Mouse (Mus musculus): ENCODE measurements around the gene Mtfmt. TPM values are rescaled to one million over a fixed set of nuclear protein-coding genes. Genes with fewer than 3 reads are reported as not detected.

The Mtfmt gene
- polyA plus RNA-seq, 1 experiment from 2014 or later, result 23.7 TPM

- Histone ChIP-seq H3K9ac (no peak overlapping the region), H3K4me2 (replicated peaks) (no peak overlapping the region), H3K9me3 (ENCODE audit: control insufficient read depth, low read length) (no peaks in the 10 kb centered on the region), H3K36me3 (replicated peaks; ENCODE audit: control insufficient read depth, insufficient read depth) (peaks cover 84% of the 10 kb centered on the region), H3K4me1 (replicated peaks; ENCODE audit: control insufficient read depth, insufficient read depth, low read length) (no peaks in the 10 kb centered on the region), H3K4me3 (replicated peaks; ENCODE audit: low read length) (no peak overlapping the region), H3K27me3 (ENCODE audit: control insufficient read depth, insufficient read depth, low read length) (no peaks in the 10 kb centered on the region), H3K27ac (no peak overlapping the region)
- DNase-seq (ENCODE audit: low spot score), result no peak
- 93% methylated on average over 4 of the region's 4 CpGs for WGBS
- ATAC-seq (ENCODE audit: low FRiP score), result no peak
Observed at GRCm38 (mm10) chr9:65472769-65473168, 37.2 kb downstream of the Mtfmt start.

GRCm38 (mm10) chr9:65479158-65479557 is 43.6 kb downstream of the Mtfmt start:
- ATAC-seq (ENCODE audit: low FRiP score), result no peak
- H3K4me3 ChIP-seq (replicated peaks; ENCODE audit: low read length), result no peak overlapping the region
- H3K9ac ChIP-seq, result no peak overlapping the region
- H3K4me2 ChIP-seq (replicated peaks), result no peak overlapping the region
- no peaks in the 10 kb centered on the region for H3K9me3 ChIP-seq (ENCODE audit: control insufficient read depth, low read length)
- WGBS, result 89% methylated on average over 8 of the region's 8 CpGs
- H3K27ac ChIP-seq, result no peak overlapping the region
- no peak for DNase-seq (ENCODE audit: low spot score)
- H3K36me3 ChIP-seq (replicated peaks; ENCODE audit: control insufficient read depth, insufficient read depth), result peaks cover 95% of the 10 kb centered on the region
- H3K4me1 ChIP-seq (replicated peaks; ENCODE audit: control insufficient read depth, insufficient read depth, low read length), result no peaks in the 10 kb centered on the region
- H3K27me3 ChIP-seq (ENCODE audit: control insufficient read depth, insufficient read depth, low read length), result no peaks in the 10 kb centered on the region

DNA sequence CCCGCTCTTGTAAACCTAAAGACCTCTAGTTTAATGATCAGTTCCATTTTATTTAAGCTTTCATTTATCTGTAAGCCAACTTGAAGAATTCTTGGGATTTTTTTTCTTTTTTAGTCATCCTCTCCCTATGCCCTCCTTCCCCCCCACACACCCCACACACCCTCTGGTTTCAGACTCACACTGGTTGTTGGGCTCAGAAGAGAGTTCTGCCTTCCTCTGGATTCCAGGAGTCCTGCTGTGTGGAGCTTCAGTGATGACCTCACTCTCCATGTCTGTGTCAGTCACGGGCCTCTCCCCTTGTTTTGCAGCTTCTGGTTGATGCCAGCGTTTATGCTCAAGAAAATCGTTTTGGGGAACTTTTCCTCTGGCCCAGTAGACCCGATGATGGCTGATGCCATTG is 44.5 kb downstream of the Mtfmt start:
- H3K27me3 ChIP-seq (ENCODE audit: control insufficient read depth, insufficient read depth, low read length), result no peaks in the 10 kb centered on the region
- ATAC-seq (ENCODE audit: low FRiP score) (no peak), DNase-seq (ENCODE audit: low spot score) (no peak)
- peaks cover 96% of the 10 kb centered on the region for H3K36me3 ChIP-seq (replicated peaks; ENCODE audit: control insufficient read depth, insufficient read depth)
- H3K4me1 ChIP-seq (replicated peaks; ENCODE audit: control insufficient read depth, insufficient read depth, low read length), result no peaks in the 10 kb centered on the region
- H3K4me3 ChIP-seq (replicated peaks; ENCODE audit: low read length), result no peak overlapping the region
- H3K9ac ChIP-seq, result no peak overlapping the region
- H3K27ac ChIP-seq, result no peak overlapping the region
- H3K9me3 ChIP-seq (ENCODE audit: control insufficient read depth, low read length), result no peaks in the 10 kb centered on the region
- WGBS, result 88% methylated on average over 5 of the region's 5 CpGs
- no peak overlapping the region for H3K4me2 ChIP-seq (replicated peaks)

- Histone ChIP-seq H3K27ac (no peak overlapping the region), H3K27me3 (ENCODE audit: control insufficient read depth, insufficient read depth, low read length) (no peaks in the 10 kb centered on the region), H3K4me2 (replicated peaks) (no peak overlapping the region), H3K9me3 (ENCODE audit: control insufficient read depth, low read length) (no peaks in the 10 kb centered on the region), H3K9ac (no peak overlapping the region), H3K4me1 (replicated peaks; ENCODE audit: control insufficient read depth, insufficient read depth, low read length) (no peaks in the 10 kb centered on the region), H3K4me3 (replicated peaks; ENCODE audit: low read length) (no peak overlapping the region), H3K36me3 (replicated peaks; ENCODE audit: control insufficient read depth, insufficient read depth) (peaks cover 28% of the 10 kb centered on the region)
- ATAC-seq (ENCODE audit: low FRiP score) (no peak), DNase-seq (ENCODE audit: low spot score) (no peak)
- WGBS, result 88% methylated on average over 3 of the region's 3 CpGs
Observed at GRCm38 (mm10) chr9:65491476-65491875, 55.9 kb downstream of the Mtfmt start.

DNA sequence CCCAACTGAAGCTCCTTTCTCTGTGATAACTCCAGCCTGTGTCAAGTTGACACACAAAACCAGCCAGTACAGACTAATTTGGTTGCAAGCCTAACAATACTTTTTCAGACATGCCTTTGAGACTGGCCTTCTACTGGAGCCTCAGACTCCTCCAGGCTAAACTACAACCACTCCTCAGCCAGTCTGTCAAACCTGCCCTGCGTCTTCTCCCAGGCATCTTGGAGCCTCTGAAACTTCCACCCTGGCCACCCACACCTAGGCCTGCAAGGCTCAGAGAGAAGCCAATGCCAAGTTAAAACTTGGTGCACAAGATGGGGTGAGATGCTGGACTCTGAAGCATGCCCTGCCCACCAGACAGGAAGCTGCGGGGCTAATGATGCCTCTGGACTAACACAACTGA is 56.8 kb downstream of the Mtfmt start:
- Histone ChIP-seq H3K9ac (no peak overlapping the region), H3K27ac (no peak overlapping the region), H3K36me3 (replicated peaks; ENCODE audit: control insufficient read depth, insufficient read depth) (peaks cover 19% of the 10 kb centered on the region), H3K4me3 (replicated peaks; ENCODE audit: low read length) (no peak overlapping the region), H3K27me3 (ENCODE audit: control insufficient read depth, insufficient read depth, low read length) (no peaks in the 10 kb centered on the region), H3K9me3 (ENCODE audit: control insufficient read depth, low read length) (no peaks in the 10 kb centered on the region), H3K4me2 (replicated peaks) (no peak overlapping the region), H3K4me1 (replicated peaks; ENCODE audit: control insufficient read depth, insufficient read depth, low read length) (no peaks in the 10 kb centered on the region)
- WGBS, result 93% methylated on average over 2 of the region's 2 CpGs
- DNase-seq (ENCODE audit: low spot score) (no peak), ATAC-seq (ENCODE audit: low FRiP score) (no peak)

- H3K27ac ChIP-seq, result no peak overlapping the region
- no peak overlapping the region for H3K4me2 ChIP-seq (replicated peaks)
- ATAC-seq (ENCODE audit: low FRiP score), result no peak
- peaks cover 14% of the 10 kb centered on the region for H3K36me3 ChIP-seq (replicated peaks; ENCODE audit: control insufficient read depth, insufficient read depth)
- H3K27me3 ChIP-seq (ENCODE audit: control insufficient read depth, insufficient read depth, low read length), result no peaks in the 10 kb centered on the region
- no peaks in the 10 kb centered on the region for H3K4me1 ChIP-seq (replicated peaks; ENCODE audit: control insufficient read depth, insufficient read depth, low read length)
- no peak overlapping the region for H3K9ac ChIP-seq
- no peaks in the 10 kb centered on the region for H3K9me3 ChIP-seq (ENCODE audit: control insufficient read depth, low read length)
- 94% methylated on average over 4 of the region's 4 CpGs for WGBS
- H3K4me3 ChIP-seq (replicated peaks; ENCODE audit: low read length), result no peak overlapping the region
- DNase-seq (ENCODE audit: low spot score), result no peak
Observed at GRCm38 (mm10) chr9:65492851-65493250, 57.3 kb downstream of the Mtfmt start.

DNA sequence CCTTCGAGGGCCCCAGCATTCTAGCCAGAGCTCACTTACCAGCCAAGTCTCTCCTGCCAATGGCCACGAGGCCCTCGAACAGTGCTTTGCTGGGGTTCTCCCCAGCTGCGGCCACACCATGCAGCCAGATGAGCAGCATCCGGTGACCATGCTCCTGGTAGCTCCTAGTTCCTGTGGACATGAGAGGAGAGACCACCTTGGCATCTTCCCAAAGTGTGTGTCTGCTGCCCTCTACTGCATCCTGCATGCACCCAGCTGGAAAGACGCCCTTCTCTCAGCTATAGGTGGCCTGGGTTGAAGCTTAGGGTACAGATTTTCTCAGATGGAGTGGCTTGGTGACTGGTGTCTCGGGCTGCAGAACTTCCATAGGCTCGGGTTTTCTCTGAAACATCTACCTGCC is 66.6 kb downstream of the Mtfmt start:
- no peaks in the 10 kb centered on the region for H3K27me3 ChIP-seq (ENCODE audit: control insufficient read depth, insufficient read depth, low read length)

More for the DNA sequence above, 66.6 kb downstream of the Mtfmt start:
- Histone ChIP-seq H3K9ac (no peak overlapping the region), H3K4me3 (replicated peaks; ENCODE audit: low read length) (no peak overlapping the region), H3K4me1 (replicated peaks; ENCODE audit: control insufficient read depth, insufficient read depth, low read length) (no peaks in the 10 kb centered on the region), H3K36me3 (replicated peaks; ENCODE audit: control insufficient read depth, insufficient read depth) (no peaks in the 10 kb centered on the region), H3K9me3 (ENCODE audit: control insufficient read depth, low read length) (no peaks in the 10 kb centered on the region), H3K4me2 (replicated peaks) (no peak overlapping the region), H3K27ac (no peak overlapping the region)
- 56% methylated on average over 8 of the region's 8 CpGs for WGBS
- DNase-seq (ENCODE audit: low spot score), result no peak
- no peak for ATAC-seq (ENCODE audit: low FRiP score)

Other genes starting within 250 kb of the Mtfmt start
- 6.3 and 7.9 TPM in 2 replicates for gene Parp16, start 240.4 kb upstream of the Mtfmt start, polyA plus RNA-seq (2014; fragmentation: Nextera tagmentation; extraction: Ambion mirVana)
- gene Cilp, start 170.6 kb upstream of the Mtfmt start, polyA plus RNA-seq (2014; fragmentation: Nextera tagmentation; extraction: Ambion mirVana), result 0.33 and 0.84 TPM in 2 replicates
- 41.5 and 43.7 TPM in 2 replicates for gene Clpx, start 141.5 kb upstream of the Mtfmt start, polyA plus RNA-seq (2014; fragmentation: Nextera tagmentation; extraction: Ambion mirVana)
- gene Pdcd7, start 89.7 kb upstream of the Mtfmt start, polyA plus RNA-seq (2014; fragmentation: Nextera tagmentation; extraction: Ambion mirVana), result 10.7 and 13.3 TPM in 2 replicates
- gene Ubap1l, start 74.7 kb upstream of the Mtfmt start, polyA plus RNA-seq (2014; fragmentation: Nextera tagmentation; extraction: Ambion mirVana), result 2.8 and 4.2 TPM in 2 replicates
- gene Kbtbd13, start 44.1 kb upstream of the Mtfmt start, polyA plus RNA-seq (2014; fragmentation: Nextera tagmentation; extraction: Ambion mirVana), result 0.52 and 0.70 TPM in 2 replicates
- 7.6 and 7.9 TPM in 2 replicates for gene Rasl12, start 37.3 kb upstream of the Mtfmt start, polyA plus RNA-seq (2014; fragmentation: Nextera tagmentation; extraction: Ambion mirVana)
- gene Slc51b, start 12.8 kb upstream of the Mtfmt start, polyA plus RNA-seq (2014; fragmentation: Nextera tagmentation; extraction: Ambion mirVana), result not detected in 2 replicates
- 126 and 133 TPM in 2 replicates for gene Spg21, start 25.2 kb downstream of the Mtfmt start, polyA plus RNA-seq (2014; fragmentation: Nextera tagmentation; extraction: Ambion mirVana)
- 0.38 and 1.0 TPM in 2 replicates for gene Ankdd1a, start 84.4 kb downstream of the Mtfmt start, polyA plus RNA-seq (2014; fragmentation: Nextera tagmentation; extraction: Ambion mirVana)
- 4.4 and 4.6 TPM in 2 replicates for gene Plekho2, start 144.3 kb downstream of the Mtfmt start, polyA plus RNA-seq (2014; fragmentation: Nextera tagmentation; extraction: Ambion mirVana)
- 1.9 and 2.2 TPM in 2 replicates for gene Pif1, start 151.4 kb downstream of the Mtfmt start, polyA plus RNA-seq (2014; fragmentation: Nextera tagmentation; extraction: Ambion mirVana)
- 4.0 and 4.7 TPM in 2 replicates for gene Rbpms2, start 193.9 kb downstream of the Mtfmt start, polyA plus RNA-seq (2014; fragmentation: Nextera tagmentation; extraction: Ambion mirVana)
- gene Oaz2, start 232.2 kb downstream of the Mtfmt start, polyA plus RNA-seq (2014; fragmentation: Nextera tagmentation; extraction: Ambion mirVana), result 280 and 287 TPM in 2 replicates